8 mouse cellular contexts compared by ENCODE assay signal in genomic region chr9:106368831-106369501, GRCm38 (mm10). TPM values are rescaled to one million over a fixed set of nuclear protein-coding genes. Genes with fewer than 3 reads are reported as not detected.
DNase-seq lines count a peak whose midpoint lies in the region; ATAC-seq lines count a peak whose summit lies in the region.

No protein-coding gene starts in this region.

- H3K9ac ChIP-seq in forebrain, embryonic 14.5 days (ENCODE audit: low read length): peak overlapping the region; percentile 91
- H3K9ac ChIP-seq in liver, embryonic 13.5 days: peak overlapping the region; percentile 89
- peak overlapping the region; percentile 89 for H3K9ac ChIP-seq in neural tube, embryonic 12.5 days

- H3K27me3 ChIP-seq in forebrain, embryonic 14.5 days (replicated peaks; ENCODE audit: control insufficient read depth, insufficient read depth, low read length): no peaks in the 10 kb centered on the region
- H3K27me3 ChIP-seq in liver, embryonic 13.5 days: peaks cover 29% of the 10 kb centered on the region
- H3K27me3 ChIP-seq in neural tube, embryonic 12.5 days (replicated peaks): no peaks in the 10 kb centered on the region

- ATAC-seq in forebrain, embryonic 14.5 days: peak; percentile 36
- ATAC-seq in liver, embryonic 13.5 days (ENCODE audit: low read depth): 0 out of 2 replicates have a peak, but pooled peaks have one; percentile 6
- peak; percentile 8; the same call in 1 of the 2 replicates for ATAC-seq in neural tube, embryonic 12.5 days (ENCODE audit: low FRiP score, low read depth)

- WGBS in forebrain, embryonic 14.5 days: under 1% methylated on average over 72 of the region's 72 CpGs
- WGBS in liver, embryonic 13.5 days (ENCODE audit: insufficient replicate concordance): under 1% methylated on average over 72 of the region's 72 CpGs
- under 1% methylated on average over 69 of the region's 72 CpGs for WGBS in neural tube, embryonic 12.5 days

- peak; percentile 63 for DNase-seq in layer of hippocampus, adult 11-12 months (ENCODE audit: low spot score)
- no peak for DNase-seq in layer of hippocampus, adult 8-10 months (ENCODE audit: low spot score in 2 of 2)
- peak; percentile 34 for DNase-seq in c-Kit-positive CD71-positive TER-119-negative erythroid progenitor cells, embryonic 14.5 days (ENCODE audit: low read depth)
- peak; percentile 77 for DNase-seq in forebrain, embryonic 14.5 days (ENCODE audit: low spot score)
- DNase-seq in induced T-regulatory cell, adult 2 months (ENCODE audit: low read depth): peak; percentile 77
- DNase-seq in liver, embryonic 13.5 days: peak; percentile 28
- DNase-seq in thymus, postnatal 10 days (ENCODE audit: low spot score in 2 of 2): peak; percentile 35 to 49

- peak overlapping the region; percentile 79 for H3K4me3 ChIP-seq in forebrain, embryonic 14.5 days (ENCODE audit: low read depth, low read length)
- H3K4me3 ChIP-seq in liver, embryonic 13.5 days (replicated peaks): peak overlapping the region; percentile 82
- H3K4me3 ChIP-seq in neural tube, embryonic 12.5 days: peak overlapping the region; percentile 87

- peak overlapping the region; percentile 95 for H3K27ac ChIP-seq in forebrain, embryonic 14.5 days (ENCODE audit: low read depth, low read length)
- H3K27ac ChIP-seq in liver, embryonic 13.5 days: peak overlapping the region; percentile 88
- H3K27ac ChIP-seq in neural tube, embryonic 12.5 days: peak overlapping the region; percentile 76

- no peaks in the 10 kb centered on the region for H3K9me3 ChIP-seq in forebrain, embryonic 14.5 days (replicated peaks; ENCODE audit: control insufficient read depth, low read length)
- no peaks in the 10 kb centered on the region for H3K9me3 ChIP-seq in liver, embryonic 13.5 days (replicated peaks)
- no peaks in the 10 kb centered on the region for H3K9me3 ChIP-seq in neural tube, embryonic 12.5 days

- H3K36me3 ChIP-seq in forebrain, embryonic 14.5 days (ENCODE audit: control insufficient read depth, insufficient read depth, low read length): peaks cover 23% of the 10 kb centered on the region
- peaks cover 33% of the 10 kb centered on the region for H3K36me3 ChIP-seq in liver, embryonic 13.5 days
- H3K36me3 ChIP-seq in neural tube, embryonic 12.5 days: peaks cover 25% of the 10 kb centered on the region

- H3K4me2 ChIP-seq in forebrain, embryonic 14.5 days (ENCODE audit: low read length): peak overlapping the region; percentile 95
- H3K4me2 ChIP-seq in liver, embryonic 13.5 days: peak overlapping the region; percentile 95
- peak overlapping the region; percentile 77 for H3K4me2 ChIP-seq in neural tube, embryonic 12.5 days (replicated peaks)

- peaks cover 19% of the 10 kb centered on the region; the same call in 1 of the 2 replicates for H3K4me1 ChIP-seq in forebrain, embryonic 14.5 days (ENCODE audit: control insufficient read depth, insufficient read depth, low read length)
- peaks cover 70% of the 10 kb centered on the region for H3K4me1 ChIP-seq in liver, embryonic 13.5 days (replicated peaks)
- peaks cover 33% of the 10 kb centered on the region for H3K4me1 ChIP-seq in neural tube, embryonic 12.5 days

RNA-seq across cellular contexts. Expression of gene Dusp7, which starts 0.5 kb away (rescaled TPM):
- 10 to 100 TPM; 78.0 to 84.8 (median 80.5) TPM for total RNA-seq in layer of hippocampus, adult 8-10 months (2022)
- polyA plus RNA-seq in forebrain, embryonic 14.5 days (2014; fragmentation: Nextera tagmentation; extraction: Ambion mirVana): 10.2 and 11.3 TPM in 2 replicates
- 3.8 and 4.1 TPM in 2 replicates for polyA plus RNA-seq in liver, embryonic 13.5 days (2015; fragmentation: Nextera tagmentation; extraction: Ambion mirVana)
- polyA plus RNA-seq in neural tube, embryonic 12.5 days (2016; fragmentation: Nextera tagmentation; extraction: Ambion mirVana): 18.9 and 21.3 TPM in 2 replicates

Comparison
In these comparisons a context has a peak if more than half of its experiments do, and no peak if none do; other contexts are left out.
1. DNase-seq: peak in layer of hippocampus, adult 11-12 months (single experiment), c-Kit-positive CD71-positive TER-119-negative erythroid progenitor cells, embryonic 14.5 days (single experiment), forebrain, embryonic 14.5 days (single experiment), induced T-regulatory cell, adult 2 months (single experiment), liver, embryonic 13.5 days (single experiment) and thymus, postnatal 10 days (2 of 2); none in layer of hippocampus, adult 8-10 months (0 of 2).
2. Peak in every context shown above with its lines, with median percentiles within 50 percentile points of each other: ATAC-seq, H3K27ac ChIP-seq, H3K4me2 ChIP-seq, H3K4me3 ChIP-seq and H3K9ac ChIP-seq.